Mouse (Mus musculus) E14TG2a.4 (cell line): ENCODE measurements around the gene Samt3.
A peak's percentile ranks its signal among the peaks of the same experiment; 100 is the strongest.

ENCODE experiments used
- H3K27me3 ChIP-seq: 2 replicates; pipeline ENCODE4 v1.6.1; 2014; ENCODE audit warnings: low read length, control low read depth; ENCODE audit not compliant: insufficient read depth
- H3K36me3 ChIP-seq: 2 replicates; pipeline ENCODE4 v1.6.1; 2014; ENCODE audit warnings: low read length, control low read depth; ENCODE audit not compliant: insufficient read depth
- H3K4me1 ChIP-seq: replicated peaks from 2 replicates; pipeline ENCODE4 v1.6.1; 2014; ENCODE audit warnings: low read depth, low read length, control low read depth
- H3K4me3 ChIP-seq: replicated peaks from 2 replicates; pipeline ENCODE4 v1.5.1; 2014; ENCODE audit warnings: mild to moderate bottlenecking, low read length
- H3K9me3 ChIP-seq: 2 replicates; pipeline ENCODE4 v1.6.1; 2014; ENCODE audit warnings: low read length, control low read depth
- CTCF ChIP-seq: conservative IDR thresholded peaks from 2 replicates; pipeline ENCODE4 v1.5.1; 2014; ENCODE audit warnings: low read length
- NANOG ChIP-seq: IDR thresholded peaks from 2 replicates; pipeline ENCODE4 v1.6.1; 2014; ENCODE audit warnings: borderline replicate concordance, low read length, mixed read lengths
- POU5F1 ChIP-seq: IDR thresholded peaks from 2 replicates; pipeline ENCODE4 v1.6.1; 2014; ENCODE audit warnings: low read length, borderline replicate concordance

Gene Samt3

GRCm38 (mm10) chrX:86043899-86044298 lies at the start of gene Samt3:
TSS of gene Samt3 (plus strand) at chrX:86044199.
- H3K9me3 ChIP-seq: no peaks in the 10 kb centered on the region
- TF ChIP-seq NANOG (no peak), CTCF (no peak), POU5F1 (no peak)
- H3K27me3 ChIP-seq: no peaks in the 10 kb centered on the region
- no peak within 1 kb of the TSS for H3K4me3 ChIP-seq
- no peaks in the 10 kb centered on the region for H3K36me3 ChIP-seq
- H3K4me1 ChIP-seq: no peaks in the 10 kb centered on the region

- Histone ChIP-seq H3K4me1 (peaks cover 23% of the 10 kb centered on the region), H3K4me3 (no peak overlapping the region), H3K36me3 (no peaks in the 10 kb centered on the region), H3K27me3 (no peaks in the 10 kb centered on the region), H3K9me3 (no peaks in the 10 kb centered on the region)
- TF ChIP-seq CTCF: no peak
- TF ChIP-seq NANOG: peak; percentile 65
- TF ChIP-seq POU5F1: no peak
These were observed 27.4 kb upstream of the Samt3 start for GRCm38 (mm10) chrX:86016591-86016990.

GRCm38 (mm10) chrX:86088672-86089071 lies 44.7 kb downstream of the Samt3 start:
- Histone ChIP-seq H3K9me3 (no peaks in the 10 kb centered on the region), H3K4me1 (no peaks in the 10 kb centered on the region), H3K36me3 (no peaks in the 10 kb centered on the region), H3K27me3 (no peaks in the 10 kb centered on the region), H3K4me3 (no peak overlapping the region)
- no peak for TF ChIP-seq POU5F1
- no peak for TF ChIP-seq NANOG
- no peak for TF ChIP-seq CTCF
